Mouse (Mus musculus) bone marrow macrophage, adult 2 months (primary cell): ENCODE measurements at regions not wholly inside any gene's neighbourhood (a gene's known extent, or its start where the extent isn't known, plus 50 kb on each side); places are given as distances from the start of the nearest gene placed in this dataset.

Experiments
- H3K27ac ChIP-seq: 2 replicates; pipeline ENCODE4 v1.5.1; 2012; ENCODE audit warnings: low read depth, low read length; ENCODE audit not compliant: insufficient read depth
- H3K4me1 ChIP-seq: 2 replicates; pipeline ENCODE4 v1.6.1; 2012; ENCODE audit warnings: low read length; ENCODE audit not compliant: control insufficient read depth, insufficient read depth
- H3K4me3 ChIP-seq: 2 replicates; pipeline ENCODE4 v1.5.1; 2012; ENCODE audit warnings: mild to moderate bottlenecking, low read length, moderate library complexity; ENCODE audit not compliant: insufficient read depth
- CTCF ChIP-seq: IDR thresholded peaks from 2 replicates; pipeline ENCODE4 v1.5.1; 2012; ENCODE audit warnings: low read depth, mild to moderate bottlenecking, low read length, moderate library complexity
- POLR2A ChIP-seq: IDR thresholded peaks from 2 replicates; pipeline ENCODE4 v1.6.1; 2012; ENCODE audit warnings: mild to moderate bottlenecking, low read depth, low read length, borderline replicate concordance

GRCm38 (mm10) chr12:99633678-99634077 is 70.3 kb upstream of the Foxn3 start:
- H3K4me1 ChIP-seq, result peaks cover 4% of the 10 kb centered on the region

GRCm38 (mm10) chr12:99632988-99633387 is 69.6 kb upstream of the Foxn3 start:
- no peak overlapping the region for H3K4me3 ChIP-seq
- H3K27ac ChIP-seq, result no peak overlapping the region
- peaks cover 11% of the 10 kb centered on the region for H3K4me1 ChIP-seq
- no peak for TF ChIP-seq POLR2A
- no peak for TF ChIP-seq CTCF

More at GRCm38 (mm10) chr12:99633678-99634077, 70.3 kb upstream of the Foxn3 start:
- TF ChIP-seq POLR2A, result no peak
- no peak for TF ChIP-seq CTCF
- Histone ChIP-seq H3K27ac (no peak overlapping the region), H3K4me3 (no peak overlapping the region)

- Histone ChIP-seq H3K4me1 (peaks cover 20% of the 10 kb centered on the region), H3K27ac (no peak overlapping the region), H3K4me3 (no peak overlapping the region)
- TF ChIP-seq POLR2A, result no peak
- no peak for TF ChIP-seq CTCF
Measured at GRCm38 (mm10) chr12:99629606-99630005, 66.2 kb upstream of the Foxn3 start.

GRCm38 (mm10) chr12:99628421-99628820 is 65.0 kb upstream of the Foxn3 start:
- peak overlapping the region; percentile 71 for H3K4me3 ChIP-seq
- TF ChIP-seq CTCF (no peak), POLR2A (no peak)
- peaks cover 17% of the 10 kb centered on the region for H3K4me1 ChIP-seq
- peak overlapping the region; percentile 19; the same call in 1 of the 2 replicates for H3K27ac ChIP-seq

GRCm38 (mm10) chr12:99627898-99628231 is 64.5 kb upstream of the Foxn3 start:
- peak overlapping the region; percentile 71 for H3K4me3 ChIP-seq
- H3K4me1 ChIP-seq, result peaks cover 16% of the 10 kb centered on the region
- TF ChIP-seq CTCF (no peak), POLR2A (no peak)
- peak overlapping the region; percentile 59 for H3K27ac ChIP-seq

GRCm38 (mm10) chr12:99627201-99627897 is 64.0 kb upstream of the Foxn3 start:
- Histone ChIP-seq H3K4me3 (peak overlapping the region; percentile 71), H3K27ac (peak overlapping the region; percentile 59), H3K4me1 (peaks cover 16% of the 10 kb centered on the region)
- TF ChIP-seq CTCF (no peak), POLR2A (no peak)

GRCm38 (mm10) chr12:99626147-99626546 is 62.8 kb upstream of the Foxn3 start:
- peaks cover 16% of the 10 kb centered on the region for H3K4me1 ChIP-seq
- no peak overlapping the region for H3K4me3 ChIP-seq
- TF ChIP-seq POLR2A (no peak), CTCF (no peak)
- no peak overlapping the region for H3K27ac ChIP-seq

- H3K27ac ChIP-seq, result no peak overlapping the region
- TF ChIP-seq CTCF (no peak), POLR2A (no peak)
- H3K4me3 ChIP-seq, result no peak overlapping the region
- peaks cover 16% of the 10 kb centered on the region for H3K4me1 ChIP-seq
Measured at GRCm38 (mm10) chr12:99625094-99625493, 61.7 kb upstream of the Foxn3 start.

- Histone ChIP-seq H3K27ac (no peak overlapping the region), H3K4me3 (no peak overlapping the region), H3K4me1 (peaks cover 9% of the 10 kb centered on the region)
- TF ChIP-seq CTCF (no peak), POLR2A (no peak)
Measured at GRCm38 (mm10) chr12:99622238-99622637, 58.9 kb upstream of the Foxn3 start.

GRCm38 (mm10) chr12:99617241-99617804 is 53.9 kb upstream of the Foxn3 start:
- Histone ChIP-seq H3K4me3 (no peak overlapping the region), H3K27ac (no peak overlapping the region), H3K4me1 (no peaks in the 10 kb centered on the region)
- TF ChIP-seq CTCF (no peak), POLR2A (no peak)

GRCm38 (mm10) chr12:99614420-99614819 is 51.0 kb upstream of the Foxn3 start:
- TF ChIP-seq POLR2A, result no peak
- no peak for TF ChIP-seq CTCF
- Histone ChIP-seq H3K4me1 (no peaks in the 10 kb centered on the region), H3K27ac (no peak overlapping the region), H3K4me3 (no peak overlapping the region)
